Mouse (Mus musculus) hindbrain, embryonic 13.5 days (tissue): ENCODE results near the gene Fam117b. TPM values are rescaled to one million over a fixed set of nuclear protein-coding genes. Genes with fewer than 3 reads are reported as not detected.

Source experiments
- ATAC-seq: fragments of 200-750 bp; cut with Nextera tagmentation; 2 replicates; pipeline ENCODE4 v1.8.0; 2017; ENCODE audit warnings: moderate TSS enrichment; ENCODE audit not compliant: low FRiP score
- H3K27ac ChIP-seq: fragments of 300-500 bp; sonication (generic); 2 replicates; pipeline ENCODE4 v1.5.1; 2015; ENCODE audit warnings: inconsistent platforms, mild to moderate bottlenecking, moderate library complexity
- H3K27me3 ChIP-seq: fragments of 300-500 bp; sonication (generic); 2 replicates; pipeline ENCODE4 v1.6.1; 2015; ENCODE audit warnings: mild to moderate bottlenecking, inconsistent platforms
- H3K36me3 ChIP-seq: fragments of 300-500 bp; sonication (generic); 2 replicates; pipeline ENCODE4 v1.6.1; 2015; ENCODE audit warnings: mild to moderate bottlenecking, inconsistent platforms
- H3K4me1 ChIP-seq: fragments of 300-500 bp; sonication (generic); replicated peaks from 2 replicates; pipeline ENCODE4 v1.6.1; 2015; ENCODE audit warnings: inconsistent platforms
- H3K4me2 ChIP-seq: fragments of 300-500 bp; sonication (generic); 2 replicates; pipeline ENCODE4 v1.6.1; 2015; ENCODE audit warnings: inconsistent platforms, mild to moderate bottlenecking, moderate library complexity
- H3K4me3 ChIP-seq: fragments of 300-500 bp; sonication (generic); 2 replicates; pipeline ENCODE4 v1.5.1; 2015; ENCODE audit warnings: mild to moderate bottlenecking, inconsistent platforms
- H3K9ac ChIP-seq: fragments of 300-500 bp; sonication (generic); 2 replicates; pipeline ENCODE4 v1.6.1; 2015; ENCODE audit warnings: mild to moderate bottlenecking, inconsistent platforms
- H3K9me3 ChIP-seq: fragments of 300-500 bp; sonication (generic); 2 replicates; pipeline ENCODE4 v1.6.1; 2016; ENCODE audit warnings: inconsistent platforms
- WGBS: fragments of 180-500 bp; shearing (Covaris S2); methylation state at CpG from one replicate; pipeline ENCODE4 v1.1.7; 2015; 5-methylcytosine and 5-hydroxymethylcytosine counted together
- polyA plus RNA-seq: library from polyadenylated mRNA; unstranded; fragments of >200 nt; fragmentation: Nextera tagmentation; extraction: Ambion mirVana; gene quantifications from 2 replicates; pipeline ENCODE4 v1.2.1, GENCODE M21; 2015

Fam117b gene
- 28.9 and 29.2 TPM in 2 replicates for polyA plus RNA-seq

DNA sequence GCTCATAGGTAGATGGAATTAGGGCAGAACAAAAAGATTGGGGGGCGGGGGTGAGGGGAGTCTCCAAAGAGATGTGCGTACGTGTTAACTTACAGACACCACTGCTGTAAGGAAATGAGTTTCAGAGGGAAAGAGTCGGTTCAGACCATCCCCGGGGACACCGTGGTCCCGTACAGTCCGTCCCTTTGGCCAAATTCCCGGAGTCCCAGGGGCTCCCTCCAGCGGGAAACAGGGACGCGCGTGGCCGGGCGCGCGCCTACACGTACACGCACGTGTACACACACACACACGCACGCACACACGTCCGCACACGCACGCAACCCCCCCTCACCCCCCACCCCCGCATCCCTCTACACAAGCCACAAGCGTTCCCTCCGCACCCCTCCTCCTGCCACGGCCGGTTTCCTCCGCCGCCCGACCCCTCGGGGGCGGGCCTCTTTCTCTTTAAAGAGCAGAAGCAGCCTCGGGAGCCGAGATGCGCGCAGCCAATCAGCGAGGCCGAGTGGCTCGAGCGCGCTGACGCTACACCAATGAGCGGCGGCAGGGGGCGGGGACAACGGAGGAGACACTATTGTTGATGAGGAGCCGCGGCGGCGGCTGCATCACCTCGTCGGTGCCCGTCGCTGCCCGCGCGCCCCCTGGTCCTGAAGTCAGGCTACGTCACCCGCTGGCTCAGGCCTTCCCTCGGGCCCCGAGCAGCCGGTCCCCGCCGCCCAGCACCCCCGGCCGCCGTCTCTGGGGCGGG, at the start of gene Fam117b:
TSS of gene Fam117b (plus strand) at position 594 of the 745 bp plus-strand sequence.
- under 1% methylated on average over 69 of the region's 72 CpGs for WGBS
- peaks cover 28% of the 10 kb centered on the region for H3K4me1 ChIP-seq
- peak within 1 kb of the TSS; percentile 98 for H3K4me3 ChIP-seq
- H3K9ac ChIP-seq = peak within 1 kb of the TSS; percentile 98
- peak within 1 kb of the TSS; percentile 78 for H3K4me2 ChIP-seq
- peak within 1 kb of the TSS; percentile 98 for H3K27ac ChIP-seq
- H3K27me3 ChIP-seq = no peaks in the 10 kb centered on the region
- peak; percentile 97 for ATAC-seq
- H3K36me3 ChIP-seq = no peaks in the 10 kb centered on the region
- no peaks in the 10 kb centered on the region for H3K9me3 ChIP-seq

DNA sequence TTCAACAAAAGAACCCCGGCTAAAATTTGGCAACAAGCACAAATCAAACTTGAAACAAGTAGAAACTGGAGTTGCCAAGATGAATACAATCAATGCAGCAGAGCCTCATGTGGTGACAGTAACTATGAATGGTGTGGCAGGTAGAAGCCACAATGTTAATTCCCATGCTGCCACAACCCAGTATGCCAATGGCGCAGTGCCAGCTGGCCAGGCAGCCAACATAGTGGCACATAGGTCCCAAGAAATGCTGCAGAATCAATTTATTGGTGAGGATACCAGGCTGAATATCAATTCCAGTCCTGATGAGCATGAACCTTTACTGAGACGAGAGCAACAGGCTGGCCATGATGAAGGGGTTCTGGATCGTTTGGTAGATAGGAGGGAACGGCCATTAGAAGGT, 44.8 kb upstream of the Fam117b start:
- Histone ChIP-seq H3K27ac (no peak overlapping the region), H3K9ac (no peak overlapping the region), H3K9me3 (no peaks in the 10 kb centered on the region), H3K27me3 (no peaks in the 10 kb centered on the region), H3K4me3 (no peak overlapping the region), H3K4me2 (no peak overlapping the region), H3K36me3 (peaks cover 60% of the 10 kb centered on the region), H3K4me1 (no peaks in the 10 kb centered on the region)
- 96% methylated on average over 5 of the region's 5 CpGs for WGBS
- ATAC-seq = no peak

DNA sequence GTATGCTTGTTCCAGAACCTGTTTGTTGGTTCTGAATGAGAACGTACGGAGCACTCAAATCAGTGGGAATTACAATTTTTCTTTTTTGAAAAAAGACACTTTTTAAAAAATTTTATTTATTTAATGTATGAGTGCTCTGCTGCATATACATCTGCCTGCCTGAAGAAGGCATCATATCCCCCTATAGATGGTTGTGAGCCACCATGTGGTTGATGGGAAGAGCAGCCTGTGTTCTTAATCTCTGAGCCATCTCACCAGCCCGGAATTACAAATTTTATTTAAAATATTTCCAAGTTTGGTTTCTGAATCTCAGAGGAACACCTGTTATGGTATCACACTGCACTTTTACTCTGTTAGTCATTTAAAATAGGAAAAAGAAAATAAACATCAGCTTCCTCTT, 38.8 kb upstream of the Fam117b start:
- Histone ChIP-seq H3K9ac (no peak overlapping the region), H3K4me1 (no peaks in the 10 kb centered on the region), H3K4me3 (no peak overlapping the region), H3K4me2 (no peak overlapping the region), H3K27ac (no peak overlapping the region), H3K9me3 (no peaks in the 10 kb centered on the region), H3K27me3 (no peaks in the 10 kb centered on the region), H3K36me3 (peaks cover 30% of the 10 kb centered on the region)
- ATAC-seq = no peak
- 92% methylated on average over 3 of the region's 3 CpGs for WGBS

DNA sequence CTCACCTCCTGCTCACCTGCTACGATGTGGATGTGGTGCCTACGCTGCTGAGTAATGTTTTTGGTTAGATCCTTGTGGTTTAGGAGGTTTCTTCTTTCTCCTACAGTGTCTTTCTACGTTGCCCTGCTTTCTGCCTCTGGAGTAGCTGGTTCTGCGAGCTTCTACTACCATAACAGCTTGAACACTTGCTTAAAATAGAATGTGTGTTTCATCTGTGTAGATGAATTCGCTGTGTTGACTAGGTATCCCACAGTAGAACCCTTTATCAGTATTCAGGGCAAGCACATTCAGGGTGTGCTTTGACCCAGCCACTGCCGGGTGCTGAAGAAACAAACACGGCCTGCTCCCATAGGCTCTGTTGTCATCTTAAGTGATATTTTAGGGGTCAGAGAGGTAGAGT, 34.7 kb upstream of the Fam117b start:
- WGBS = 93% methylated on average over 7 of the region's 7 CpGs
- H3K9ac ChIP-seq = no peak overlapping the region
- H3K36me3 ChIP-seq = peaks cover 23% of the 10 kb centered on the region
- H3K4me2 ChIP-seq = no peak overlapping the region
- H3K4me3 ChIP-seq = no peak overlapping the region
- H3K4me1 ChIP-seq = no peaks in the 10 kb centered on the region
- no peaks in the 10 kb centered on the region for H3K27me3 ChIP-seq
- ATAC-seq = no peak
- no peak overlapping the region for H3K27ac ChIP-seq
- H3K9me3 ChIP-seq = no peaks in the 10 kb centered on the region

DNA sequence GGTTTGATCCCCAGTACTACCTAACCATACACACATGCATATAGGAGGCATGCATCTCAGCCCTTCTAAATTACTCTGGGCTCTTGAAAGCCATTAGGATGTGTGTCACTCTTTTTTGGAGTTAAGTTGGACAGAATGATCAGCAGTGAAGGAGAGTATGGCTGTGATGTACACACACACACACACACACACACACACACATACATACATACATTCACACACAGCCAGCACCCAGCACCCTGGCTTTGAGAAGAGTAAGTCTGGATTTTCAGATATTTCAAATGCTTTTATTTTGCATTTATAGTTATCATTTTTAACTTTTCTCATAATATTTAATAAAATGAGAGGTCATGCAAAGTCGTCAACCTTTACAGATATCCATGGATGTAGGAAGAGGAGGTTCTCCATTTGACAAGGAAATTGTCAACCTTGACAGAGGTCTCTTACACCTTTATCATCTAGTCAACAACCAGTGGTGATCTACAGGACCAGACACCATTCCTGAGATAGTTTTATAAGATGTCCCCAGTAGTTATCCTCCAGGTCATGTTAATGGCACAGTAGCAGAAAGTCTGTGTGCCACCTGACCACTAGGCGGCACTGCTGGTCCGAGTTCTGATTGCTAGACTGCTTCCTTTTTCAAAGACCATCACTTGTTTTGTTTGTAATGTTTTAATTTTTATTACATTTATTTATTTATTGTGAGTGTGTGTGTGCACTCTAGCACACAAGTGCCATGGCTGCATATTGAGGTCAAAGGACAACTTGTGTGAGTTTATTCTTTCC, 29.3 kb upstream of the Fam117b start:
- no peak overlapping the region for H3K4me2 ChIP-seq
- no peaks in the 10 kb centered on the region for H3K9me3 ChIP-seq
- 32% methylated on average over 3 of the region's 3 CpGs for WGBS
- no peak overlapping the region for H3K27ac ChIP-seq
- peak; percentile 73 for ATAC-seq
- no peaks in the 10 kb centered on the region for H3K27me3 ChIP-seq
- no peak overlapping the region for H3K4me3 ChIP-seq
- no peak overlapping the region for H3K9ac ChIP-seq
- 0 out of 2 replicates have a peak, but pooled peaks cover 3% of the 10 kb centered on the region for H3K4me1 ChIP-seq
- peaks cover 12% of the 10 kb centered on the region for H3K36me3 ChIP-seq

DNA sequence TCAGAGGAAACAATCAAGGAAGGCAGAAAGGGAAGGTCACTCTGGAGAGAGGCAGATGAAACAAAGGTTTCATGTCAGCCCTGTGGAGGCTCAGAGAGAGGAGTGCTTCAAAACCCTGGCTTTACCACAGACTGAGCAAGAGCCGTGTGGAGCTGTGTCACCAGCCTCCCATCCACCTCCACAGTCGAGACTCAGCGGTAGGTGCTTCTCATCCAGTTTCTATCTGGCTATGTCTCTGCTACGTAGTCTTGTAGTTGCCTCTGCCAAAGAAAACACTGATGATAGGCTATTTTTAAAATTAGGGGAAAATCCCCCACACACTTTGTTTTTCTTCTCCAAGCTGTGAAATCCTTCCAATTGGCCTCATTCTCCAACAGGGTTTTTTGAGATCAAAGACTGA, 25.9 kb upstream of the Fam117b start:
- Histone ChIP-seq H3K9ac (no peak overlapping the region), H3K36me3 (no peaks in the 10 kb centered on the region), H3K27me3 (no peaks in the 10 kb centered on the region), H3K27ac (no peak overlapping the region), H3K4me3 (no peak overlapping the region), H3K4me1 (0 out of 2 replicates have a peak, but pooled peaks cover 3% of the 10 kb centered on the region), H3K4me2 (no peak overlapping the region), H3K9me3 (no peaks in the 10 kb centered on the region)
- WGBS = 64% methylated on average over 4 of the region's 4 CpGs
- ATAC-seq = no peak

DNA sequence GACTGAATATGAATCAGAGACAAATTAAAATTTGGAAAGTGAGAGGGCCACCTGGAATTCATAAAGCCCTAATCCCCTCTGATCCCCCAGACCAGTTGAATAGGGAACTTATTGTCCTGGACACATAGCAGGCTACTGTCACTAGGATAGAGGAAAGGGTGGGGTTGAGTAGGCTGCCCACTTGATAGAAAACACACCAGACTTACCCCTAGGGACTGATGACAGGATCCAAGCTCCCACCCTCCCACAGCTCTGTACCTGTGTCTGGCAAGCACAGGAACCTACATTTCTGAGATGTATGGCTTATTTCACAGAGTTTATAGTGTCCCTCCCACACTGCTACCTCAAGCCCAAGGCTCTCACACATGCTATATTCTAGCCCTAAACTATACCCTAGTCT, 24.8 kb upstream of the Fam117b start:
- Histone ChIP-seq H3K9ac (no peak overlapping the region), H3K4me2 (no peak overlapping the region), H3K27ac (no peak overlapping the region), H3K9me3 (no peaks in the 10 kb centered on the region), H3K36me3 (no peaks in the 10 kb centered on the region), H3K4me1 (0 out of 2 replicates have a peak, but pooled peaks cover 3% of the 10 kb centered on the region), H3K4me3 (no peak overlapping the region), H3K27me3 (no peaks in the 10 kb centered on the region)
- no peak for ATAC-seq

DNA sequence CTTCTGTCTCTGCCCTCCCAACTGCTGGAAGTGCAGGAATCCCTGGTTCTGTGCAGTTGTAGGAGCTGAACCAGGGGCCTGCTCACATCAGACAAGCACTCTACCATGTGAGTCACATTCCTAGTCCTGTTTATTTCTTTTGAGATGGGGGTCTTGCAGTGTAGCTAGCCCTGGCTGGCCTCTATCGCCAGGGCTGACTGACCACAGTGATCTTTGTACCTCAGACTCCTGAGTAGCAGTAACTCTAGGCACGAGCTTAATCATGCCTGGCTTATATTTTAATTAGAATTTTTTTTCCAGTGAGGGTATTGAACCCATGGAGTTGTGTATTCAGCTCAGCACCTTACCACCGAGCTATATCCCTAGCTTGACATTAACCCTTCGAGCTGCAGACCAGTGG, 21.6 kb upstream of the Fam117b start:
- H3K4me1 ChIP-seq = 0 out of 2 replicates have a peak, but pooled peaks cover 3% of the 10 kb centered on the region
- no peaks in the 10 kb centered on the region for H3K27me3 ChIP-seq
- no peak overlapping the region for H3K27ac ChIP-seq
- H3K9ac ChIP-seq = no peak overlapping the region
- no peaks in the 10 kb centered on the region for H3K36me3 ChIP-seq
- no peak overlapping the region for H3K4me2 ChIP-seq
- H3K4me3 ChIP-seq = no peak overlapping the region
- no peaks in the 10 kb centered on the region for H3K9me3 ChIP-seq
- 80% methylated on average over 4 of the region's 4 CpGs for WGBS
- ATAC-seq = no peak

DNA sequence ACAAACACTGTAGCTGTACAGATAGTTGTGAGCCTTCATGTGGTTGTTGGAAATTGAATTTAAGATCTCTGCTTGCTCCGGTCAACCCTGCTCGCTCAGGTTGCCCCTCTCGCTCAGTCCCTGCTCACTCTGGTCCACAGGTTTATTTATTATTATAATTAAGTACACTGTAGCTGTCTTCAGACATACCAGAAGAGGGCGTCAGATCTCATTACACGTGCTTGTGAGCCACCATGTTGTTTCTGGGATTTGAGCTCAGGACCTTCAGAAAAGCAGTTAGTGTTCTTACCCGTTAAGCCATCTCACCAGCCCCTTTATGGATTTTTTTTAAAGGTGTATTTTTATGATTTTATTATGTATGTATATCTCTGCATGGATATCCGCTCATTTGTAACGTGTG, 20.0 kb upstream of the Fam117b start:
- no peaks in the 10 kb centered on the region for H3K4me1 ChIP-seq
- H3K4me2 ChIP-seq = no peak overlapping the region
- WGBS = 85% methylated on average over 8 of the region's 8 CpGs
- no peak overlapping the region for H3K9ac ChIP-seq
- H3K27me3 ChIP-seq = no peaks in the 10 kb centered on the region
- no peak overlapping the region for H3K4me3 ChIP-seq
- no peak overlapping the region for H3K27ac ChIP-seq
- no peaks in the 10 kb centered on the region for H3K9me3 ChIP-seq
- no peak for ATAC-seq
- no peaks in the 10 kb centered on the region for H3K36me3 ChIP-seq

DNA sequence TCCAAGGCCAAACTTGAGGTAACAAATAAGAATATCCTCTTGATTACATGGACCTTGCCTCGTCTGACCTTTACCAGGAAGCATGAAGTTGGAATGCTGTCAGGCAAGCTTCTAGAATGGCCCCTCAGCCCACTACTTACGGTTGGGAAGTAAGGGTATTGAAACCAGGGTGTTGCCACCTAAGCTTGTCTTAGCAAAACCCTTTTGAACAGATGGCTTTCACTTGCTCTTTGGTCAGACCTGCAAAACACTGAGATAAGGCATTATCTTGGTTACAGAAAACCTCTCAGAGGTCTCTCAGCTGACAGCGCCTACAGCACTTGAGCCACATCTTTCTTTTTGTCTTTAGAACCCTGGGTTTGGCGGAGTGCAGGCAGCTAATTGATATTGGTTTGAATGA, 18.8 kb upstream of the Fam117b start:
- H3K4me3 ChIP-seq = no peak overlapping the region
- H3K9ac ChIP-seq = no peak overlapping the region
- 94% methylated on average over 4 of the region's 4 CpGs for WGBS
- H3K4me1 ChIP-seq = no peaks in the 10 kb centered on the region
- no peaks in the 10 kb centered on the region for H3K9me3 ChIP-seq
- H3K4me2 ChIP-seq = no peak overlapping the region
- ATAC-seq = no peak
- no peaks in the 10 kb centered on the region for H3K27me3 ChIP-seq
- no peak overlapping the region for H3K27ac ChIP-seq
- no peaks in the 10 kb centered on the region for H3K36me3 ChIP-seq

DNA sequence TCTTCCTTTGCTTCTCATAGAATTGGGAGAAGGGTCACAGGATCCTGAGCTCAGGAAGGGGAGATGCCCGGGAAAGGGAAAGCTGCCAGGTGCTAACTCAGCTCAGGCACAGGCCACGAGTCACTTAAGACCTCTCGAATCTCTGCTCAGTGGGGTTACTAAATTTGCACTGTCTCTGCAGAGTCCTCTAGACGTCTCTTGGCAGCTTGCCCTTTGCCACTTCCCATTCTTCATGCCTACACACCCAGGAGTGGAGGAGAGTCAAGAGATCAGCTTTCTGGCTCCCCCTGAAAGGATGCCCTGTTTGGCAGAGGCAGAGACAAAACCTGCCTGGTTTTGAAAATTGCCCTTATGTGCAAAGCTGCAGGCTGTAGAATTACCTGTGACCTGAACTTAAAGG, 17.4 kb upstream of the Fam117b start:
- H3K27ac ChIP-seq = no peak overlapping the region
- no peaks in the 10 kb centered on the region for H3K27me3 ChIP-seq
- ATAC-seq = no peak
- H3K4me3 ChIP-seq = no peak overlapping the region
- H3K9me3 ChIP-seq = no peaks in the 10 kb centered on the region
- no peaks in the 10 kb centered on the region for H3K36me3 ChIP-seq
- H3K9ac ChIP-seq = no peak overlapping the region
- WGBS = 47% methylated on average over 4 of the region's 4 CpGs
- no peak overlapping the region for H3K4me2 ChIP-seq
- no peaks in the 10 kb centered on the region for H3K4me1 ChIP-seq

DNA sequence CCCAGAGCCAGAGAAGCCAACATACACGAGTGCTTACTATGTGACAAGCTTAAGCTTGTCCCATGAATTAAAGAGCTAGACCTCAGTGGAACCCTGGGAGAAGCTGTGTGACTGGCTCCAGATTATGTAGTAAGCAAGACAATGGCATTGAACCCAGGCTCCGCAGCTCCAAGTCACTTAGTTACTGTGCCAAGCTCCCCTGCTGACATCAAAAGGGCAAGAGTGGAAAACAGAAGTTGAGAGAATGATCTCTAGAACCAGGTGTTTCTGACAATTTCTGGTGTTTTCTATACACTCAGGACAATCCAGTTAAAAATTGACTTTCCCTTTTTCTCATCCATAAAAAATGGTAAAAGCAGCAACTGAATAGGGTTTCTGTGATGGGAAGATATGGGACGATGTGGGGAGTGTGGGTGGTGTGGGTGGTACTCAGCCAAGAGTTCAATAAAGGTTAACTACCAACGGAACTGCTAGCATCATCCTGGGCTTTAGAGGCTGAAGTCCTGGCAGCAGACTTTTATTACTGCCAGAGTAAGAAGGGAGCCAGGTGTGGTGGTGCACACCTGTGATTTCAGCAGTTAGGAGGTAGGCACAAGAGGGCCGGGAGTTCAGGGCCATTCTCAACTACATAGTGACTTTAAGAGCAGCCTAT, 15.5 kb upstream of the Fam117b start:
- no peak for ATAC-seq
- Histone ChIP-seq H3K27me3 (no peaks in the 10 kb centered on the region), H3K4me3 (no peak overlapping the region), H3K27ac (no peak overlapping the region), H3K4me1 (no peaks in the 10 kb centered on the region), H3K9me3 (no peaks in the 10 kb centered on the region), H3K4me2 (no peak overlapping the region), H3K9ac (no peak overlapping the region), H3K36me3 (no peaks in the 10 kb centered on the region)
- 64% methylated on average over 5 of the region's 5 CpGs for WGBS
